Mouse (Mus musculus): ENCODE data around the gene Selenon. TPM values are rescaled to one million over a fixed set of nuclear protein-coding genes. Genes with fewer than 3 reads are reported as not detected.

Gene Selenon
- polyA plus RNA-seq, 1 experiment from 2014 or later = 4.1 TPM

GRCm38 (mm10) chr4:134588951-134589350 is 37.0 kb upstream of the Selenon start:
- 60% methylated on average over 5 of the region's 5 CpGs for WGBS (ENCODE audit: insufficient replicate concordance)
- ATAC-seq (ENCODE audit: insufficient read depth) = 0 out of 2 replicates have a peak, but pooled peaks have one; percentile 22
- no peak overlapping the region for H3K4me3 ChIP-seq (replicated peaks)
- H3K4me2 ChIP-seq = no peak overlapping the region
- H3K36me3 ChIP-seq (replicated peaks) = no peaks in the 10 kb centered on the region
- H3K27ac ChIP-seq (replicated peaks) = no peak overlapping the region
- H3K4me1 ChIP-seq (replicated peaks) = peaks cover 13% of the 10 kb centered on the region
- no peaks in the 10 kb centered on the region for H3K9me3 ChIP-seq (replicated peaks)
- H3K27me3 ChIP-seq = no peaks in the 10 kb centered on the region
- no peak overlapping the region for H3K9ac ChIP-seq

GRCm38 (mm10) chr4:134588287-134588686 is 36.3 kb upstream of the Selenon start:
- Histone ChIP-seq H3K9me3 (replicated peaks) (no peaks in the 10 kb centered on the region), H3K4me2 (no peak overlapping the region), H3K27ac (replicated peaks) (no peak overlapping the region), H3K27me3 (no peaks in the 10 kb centered on the region), H3K4me1 (replicated peaks) (peaks cover 13% of the 10 kb centered on the region), H3K36me3 (replicated peaks) (no peaks in the 10 kb centered on the region), H3K4me3 (replicated peaks) (no peak overlapping the region), H3K9ac (no peak overlapping the region)
- no peak for ATAC-seq (ENCODE audit: insufficient read depth)
- WGBS (ENCODE audit: insufficient replicate concordance) = 62% methylated on average over 9 of the region's 9 CpGs

GRCm38 (mm10) chr4:134587636-134588197 is 35.8 kb upstream of the Selenon start:
- Histone ChIP-seq H3K36me3 (replicated peaks) (no peaks in the 10 kb centered on the region), H3K4me3 (replicated peaks) (no peak overlapping the region), H3K9me3 (replicated peaks) (no peaks in the 10 kb centered on the region), H3K27ac (replicated peaks) (no peak overlapping the region), H3K9ac (no peak overlapping the region), H3K27me3 (no peaks in the 10 kb centered on the region), H3K4me1 (replicated peaks) (peaks cover 13% of the 10 kb centered on the region), H3K4me2 (no peak overlapping the region)
- ATAC-seq (ENCODE audit: insufficient read depth) = no peak
- WGBS (ENCODE audit: insufficient replicate concordance) = 53% methylated on average over 11 of the region's 11 CpGs

- Histone ChIP-seq H3K4me1 (replicated peaks) (peaks cover 13% of the 10 kb centered on the region), H3K4me3 (replicated peaks) (no peak overlapping the region), H3K36me3 (replicated peaks) (no peaks in the 10 kb centered on the region), H3K9me3 (replicated peaks) (no peaks in the 10 kb centered on the region), H3K9ac (no peak overlapping the region), H3K27ac (replicated peaks) (no peak overlapping the region), H3K27me3 (no peaks in the 10 kb centered on the region), H3K4me2 (no peak overlapping the region)
- WGBS (ENCODE audit: insufficient replicate concordance) = 26% methylated on average over 1 of the region's 1 CpGs
- ATAC-seq (ENCODE audit: insufficient read depth) = no peak
These were observed 34.7 kb upstream of the Selenon start for GRCm38 (mm10) chr4:134586631-134587030.

- Histone ChIP-seq H3K4me1 (replicated peaks) (peaks cover 13% of the 10 kb centered on the region), H3K9ac (no peak overlapping the region), H3K36me3 (replicated peaks) (no peaks in the 10 kb centered on the region), H3K4me3 (replicated peaks) (no peak overlapping the region), H3K27me3 (no peaks in the 10 kb centered on the region), H3K4me2 (no peak overlapping the region), H3K9me3 (replicated peaks) (no peaks in the 10 kb centered on the region), H3K27ac (replicated peaks) (no peak overlapping the region)
- WGBS (ENCODE audit: insufficient replicate concordance) = 60% methylated on average over 7 of the region's 7 CpGs
- ATAC-seq (ENCODE audit: insufficient read depth) = no peak
These were observed 34.2 kb upstream of the Selenon start for GRCm38 (mm10) chr4:134586126-134586525.

- no peaks in the 10 kb centered on the region for H3K27me3 ChIP-seq
- no peak overlapping the region for H3K9ac ChIP-seq
- WGBS (ENCODE audit: insufficient replicate concordance) = 54% methylated on average over 3 of the region's 3 CpGs
- no peak overlapping the region for H3K27ac ChIP-seq (replicated peaks)
- peaks cover 26% of the 10 kb centered on the region for H3K4me1 ChIP-seq (replicated peaks)
- no peak overlapping the region for H3K4me2 ChIP-seq
- ATAC-seq (ENCODE audit: insufficient read depth) = no peak
- no peaks in the 10 kb centered on the region for H3K9me3 ChIP-seq (replicated peaks)
- H3K4me3 ChIP-seq (replicated peaks) = no peak overlapping the region
- H3K36me3 ChIP-seq (replicated peaks) = no peaks in the 10 kb centered on the region
These were observed 31.5 kb upstream of the Selenon start for GRCm38 (mm10) chr4:134583513-134583912.

GRCm38 (mm10) chr4:134581365-134581764 is 29.4 kb upstream of the Selenon start:
- 58% methylated on average over 8 of the region's 8 CpGs for WGBS (ENCODE audit: insufficient replicate concordance)
- H3K4me3 ChIP-seq (replicated peaks) = no peak overlapping the region
- H3K27me3 ChIP-seq = no peaks in the 10 kb centered on the region
- H3K27ac ChIP-seq (replicated peaks) = no peak overlapping the region
- H3K9ac ChIP-seq = no peak overlapping the region
- no peaks in the 10 kb centered on the region for H3K36me3 ChIP-seq (replicated peaks)
- peaks cover 15% of the 10 kb centered on the region; the same call in 1 of the 2 replicates for H3K4me1 ChIP-seq (replicated peaks)
- H3K9me3 ChIP-seq (replicated peaks) = no peaks in the 10 kb centered on the region
- no peak overlapping the region for H3K4me2 ChIP-seq
- no peak for ATAC-seq (ENCODE audit: insufficient read depth)

GRCm38 (mm10) chr4:134580351-134581148 is 28.6 kb upstream of the Selenon start:
- Histone ChIP-seq H3K4me1 (replicated peaks) (peaks cover 15% of the 10 kb centered on the region; the same call in 1 of the 2 replicates), H3K4me3 (replicated peaks) (no peak overlapping the region), H3K4me2 (no peak overlapping the region), H3K9me3 (replicated peaks) (no peaks in the 10 kb centered on the region), H3K27me3 (no peaks in the 10 kb centered on the region), H3K27ac (replicated peaks) (no peak overlapping the region), H3K9ac (no peak overlapping the region), H3K36me3 (replicated peaks) (no peaks in the 10 kb centered on the region)
- no peak for ATAC-seq (ENCODE audit: insufficient read depth)
- 70% methylated on average over 15 of the region's 15 CpGs for WGBS (ENCODE audit: insufficient replicate concordance)

GRCm38 (mm10) chr4:134579620-134580019 is 27.7 kb upstream of the Selenon start:
- ATAC-seq (ENCODE audit: insufficient read depth) = 0 out of 2 replicates have a peak, but pooled peaks have one; percentile 12
- 13% methylated on average over 5 of the region's 5 CpGs for WGBS (ENCODE audit: insufficient replicate concordance)
- no peak overlapping the region for H3K4me2 ChIP-seq
- H3K9ac ChIP-seq = no peak overlapping the region
- no peak overlapping the region for H3K4me3 ChIP-seq (replicated peaks)
- H3K9me3 ChIP-seq (replicated peaks) = no peaks in the 10 kb centered on the region
- no peaks in the 10 kb centered on the region for H3K36me3 ChIP-seq (replicated peaks)
- H3K4me1 ChIP-seq (replicated peaks) = peaks cover 15% of the 10 kb centered on the region; the same call in 1 of the 2 replicates
- no peak overlapping the region for H3K27ac ChIP-seq (replicated peaks)
- H3K27me3 ChIP-seq = no peaks in the 10 kb centered on the region

- Histone ChIP-seq H3K27ac (replicated peaks) (no peak overlapping the region), H3K4me1 (replicated peaks) (peaks cover 15% of the 10 kb centered on the region; the same call in 1 of the 2 replicates), H3K27me3 (no peaks in the 10 kb centered on the region), H3K4me3 (replicated peaks) (no peak overlapping the region), H3K36me3 (replicated peaks) (no peaks in the 10 kb centered on the region), H3K9me3 (replicated peaks) (no peaks in the 10 kb centered on the region), H3K4me2 (no peak overlapping the region), H3K9ac (no peak overlapping the region)
- 18% methylated on average over 11 of the region's 11 CpGs for WGBS (ENCODE audit: insufficient replicate concordance)
- ATAC-seq (ENCODE audit: insufficient read depth) = no peak
These were observed 27.2 kb upstream of the Selenon start for GRCm38 (mm10) chr4:134579212-134579611.

GRCm38 (mm10) chr4:134578407-134578806 is 26.4 kb upstream of the Selenon start:
- H3K4me3 ChIP-seq (replicated peaks) = no peak overlapping the region
- no peaks in the 10 kb centered on the region for H3K27me3 ChIP-seq
- no peak overlapping the region for H3K9ac ChIP-seq
- peaks cover 15% of the 10 kb centered on the region; the same call in 1 of the 2 replicates for H3K4me1 ChIP-seq (replicated peaks)
- ATAC-seq (ENCODE audit: insufficient read depth) = no peak
- no peaks in the 10 kb centered on the region for H3K9me3 ChIP-seq (replicated peaks)
- no peak overlapping the region for H3K27ac ChIP-seq (replicated peaks)
- no peaks in the 10 kb centered on the region for H3K36me3 ChIP-seq (replicated peaks)
- no peak overlapping the region for H3K4me2 ChIP-seq
- 53% methylated on average over 5 of the region's 5 CpGs for WGBS (ENCODE audit: insufficient replicate concordance)

Measured in liver, embryonic 15.5 days (tissue).